Mouse (Mus musculus): ENCODE measurements around the gene Sctr.

- TF ChIP-seq CTCF (IDR thresholded peaks at IDR 0.05; ENCODE audit: control insufficient read depth, insufficient read depth, low read length) (peak; percentile 68), POLR2A (IDR thresholded peaks at IDR 0.05; ENCODE audit: borderline replicate concordance, control insufficient read depth, low read depth, low read length) (no peak)
These were observed 91.6 kb downstream of the Sctr start for GRCm38 (mm10) chr1:120098327-120098726.
